Mouse (Mus musculus) adrenal gland, postnatal 14 days (tissue): ENCODE measurements around the gene Ldhd. TPM values are rescaled to one million over a fixed set of nuclear protein-coding genes. Genes with fewer than 3 reads are reported as not detected.
"Not testable (repeated sequence)": the region's sequence is repeated elsewhere in the genome, so short reads cannot be mapped to it uniquely, and the experiment has no call there.

ENCODE experiments used
- DNase-seq: peaks from one replicate; pipeline ENCODE4 v3.0.0; 2021; ENCODE audit warnings: mixed read lengths
- long read RNA-seq, 2 experiments: library from polyadenylated mRNA; stranded (forward); transcript quantifications; one replicate each; pipeline ENCODE4 v2.0.0; 2021
- total RNA-seq: library from RNA; stranded (reverse); gene quantifications from 2 replicates; pipeline ENCODE4 v1.2.3, GENCODE M21; 2021

The Ldhd gene
- 36.5 and 38.2 TPM in 2 replicates for total RNA-seq
- long read RNA-seq, experiment 1, transcript Ldhd-201 (11 exons, 2,273 nt): major isoform, 35 of 53 reads
- long read RNA-seq, experiment 1, partial matches to known transcripts: 9 of 53 reads
- long read RNA-seq, experiment 1, other reads (novel, unspliced or antisense): 8 of 53 reads
- long read RNA-seq, experiment 2, transcript Ldhd-201 (11 exons, 2,273 nt): major isoform, 13 of 25 reads
- long read RNA-seq, experiment 2, partial matches to known transcripts: 3 of 25 reads
- long read RNA-seq, experiment 2, other reads (novel, unspliced or antisense): 6 of 25 reads

- DNase-seq: peak; percentile 88
Observed at GRCm38 (mm10) chr8:111630105-111630521, at the start of gene Ldhd. Ldhd (minus strand) TSS chr8:111630374.

GRCm38 (mm10) chr8:111678848-111679247, 48.7 kb upstream of the Ldhd start:
- no peak for DNase-seq

- peak; percentile 75 for DNase-seq
Observed at GRCm38 (mm10) chr8:111678111-111678510, 47.9 kb upstream of the Ldhd start.

- DNase-seq: peak; percentile 20
Observed at GRCm38 (mm10) chr8:111676237-111676636, 46.1 kb upstream of the Ldhd start.

- no peak for DNase-seq
Observed at GRCm38 (mm10) chr8:111666751-111667150, 36.6 kb upstream of the Ldhd start.

- peak; percentile 86 for DNase-seq
Observed at GRCm38 (mm10) chr8:111662473-111662872, 32.3 kb upstream of the Ldhd start.

GRCm38 (mm10) chr8:111658819-111659423, 28.7 kb upstream of the Ldhd start:
- DNase-seq: peak; percentile 48

- no peak for DNase-seq
Observed at GRCm38 (mm10) chr8:111657312-111657854, 27.2 kb upstream of the Ldhd start.

- DNase-seq: no peak
Observed at GRCm38 (mm10) chr8:111653524-111653923, 23.4 kb upstream of the Ldhd start.

GRCm38 (mm10) chr8:111650651-111651050, 20.5 kb upstream of the Ldhd start:
- DNase-seq: no peak

GRCm38 (mm10) chr8:111648834-111649233, 18.7 kb upstream of the Ldhd start:
- no peak for DNase-seq

- DNase-seq: no peak
Observed at GRCm38 (mm10) chr8:111645715-111646114, 15.5 kb upstream of the Ldhd start.

- not testable (repeated sequence) for DNase-seq
Observed at GRCm38 (mm10) chr8:111644286-111645051, 14.3 kb upstream of the Ldhd start.

GRCm38 (mm10) chr8:111643264-111644141, 13.3 kb upstream of the Ldhd start, which contains the start of gene Zfp1:
Zfp1 (plus strand) TSS chr8:111643401.
- peak; percentile 95 for DNase-seq

GRCm38 (mm10) chr8:111642939-111643263, 12.7 kb upstream of the Ldhd start:
- no peak for DNase-seq

GRCm38 (mm10) chr8:111642496-111642895, 12.3 kb upstream of the Ldhd start:
- DNase-seq: peak; percentile 72

- DNase-seq: no peak
Observed at GRCm38 (mm10) chr8:111641064-111641463, 10.9 kb upstream of the Ldhd start.

- no peak for DNase-seq
Observed at GRCm38 (mm10) chr8:111638086-111638485, 7.9 kb upstream of the Ldhd start.

- no peak for DNase-seq
Observed at GRCm38 (mm10) chr8:111632976-111633375, 2.8 kb upstream of the Ldhd start.

- DNase-seq: no peak
Observed at GRCm38 (mm10) chr8:111631589-111631988, 1.4 kb upstream of the Ldhd start.

GRCm38 (mm10) chr8:111628894-111629501, 1.2 kb downstream of the Ldhd start:
- no peak for DNase-seq
